Mouse (Mus musculus) kidney, adult 11 months (tissue): ENCODE data around the gene Rbbp7.
"Not testable (repeated sequence)": the region's sequence is repeated elsewhere in the genome, so short reads cannot be mapped to it uniquely, and the experiment has no call there.

ENCODE experiments used
- DNase-seq: peaks from one replicate; pipeline ENCODE4 v3.0.0; 2022

Rbbp7 gene

GRCm38 (mm10) chrX:162760115-162760942 is at the start of gene Rbbp7:
TSS of gene Rbbp7 (plus strand) at chrX:162760402.
- peak; percentile 92 for DNase-seq

GRCm38 (mm10) chrX:162717837-162718236 is 42.4 kb upstream of the Rbbp7 start:
- DNase-seq: peak; percentile 23

- peak; percentile 26 for DNase-seq
These were observed 40.6 kb upstream of the Rbbp7 start for GRCm38 (mm10) chrX:162719615-162720014.

- DNase-seq: no peak
These were observed 32.8 kb upstream of the Rbbp7 start for GRCm38 (mm10) chrX:162727367-162727777.

GRCm38 (mm10) chrX:162727795-162728194 is 32.4 kb upstream of the Rbbp7 start:
- DNase-seq: no peak

GRCm38 (mm10) chrX:162728228-162728627 is 32.0 kb upstream of the Rbbp7 start:
- no peak for DNase-seq

- DNase-seq: no peak
These were observed 30.2 kb upstream of the Rbbp7 start for GRCm38 (mm10) chrX:162730031-162730430.

- DNase-seq: peak; percentile 64
These were observed 24.9 kb upstream of the Rbbp7 start for GRCm38 (mm10) chrX:162734997-162735929.

GRCm38 (mm10) chrX:162736140-162736659 is 24.0 kb upstream of the Rbbp7 start:
- peak; percentile 7 for DNase-seq

GRCm38 (mm10) chrX:162748696-162749420 is 11.3 kb upstream of the Rbbp7 start:
- no peak for DNase-seq

- no peak for DNase-seq
These were observed 7.8 kb upstream of the Rbbp7 start for GRCm38 (mm10) chrX:162752418-162752817.

- DNase-seq: no peak
These were observed 5.9 kb upstream of the Rbbp7 start for GRCm38 (mm10) chrX:162754314-162754713.

GRCm38 (mm10) chrX:162756058-162756457 is 4.1 kb upstream of the Rbbp7 start:
- no peak for DNase-seq

- peak; percentile 2 for DNase-seq
These were observed 719 bp upstream of the Rbbp7 start for GRCm38 (mm10) chrX:162759251-162760114.

- DNase-seq: peak; percentile 12
These were observed 835 bp downstream of the Rbbp7 start for GRCm38 (mm10) chrX:162760958-162761515.

- peak; percentile 6 for DNase-seq
These were observed 1.7 kb downstream of the Rbbp7 start for GRCm38 (mm10) chrX:162761716-162762395.

GRCm38 (mm10) chrX:162770726-162771125 is 10.5 kb downstream of the Rbbp7 start:
- no peak for DNase-seq

GRCm38 (mm10) chrX:162788372-162788771 is 28.2 kb downstream of the Rbbp7 start:
- no peak for DNase-seq

GRCm38 (mm10) chrX:162791392-162791791 is 31.2 kb downstream of the Rbbp7 start:
- DNase-seq: not testable (repeated sequence)

- DNase-seq: peak; percentile 38
These were observed 40.2 kb downstream of the Rbbp7 start for GRCm38 (mm10) chrX:162800371-162800770.

- no peak for DNase-seq
These were observed 67.8 kb downstream of the Rbbp7 start for GRCm38 (mm10) chrX:162828016-162828415.
